Mouse (Mus musculus): ENCODE results near the gene Rfx1.

DNA sequence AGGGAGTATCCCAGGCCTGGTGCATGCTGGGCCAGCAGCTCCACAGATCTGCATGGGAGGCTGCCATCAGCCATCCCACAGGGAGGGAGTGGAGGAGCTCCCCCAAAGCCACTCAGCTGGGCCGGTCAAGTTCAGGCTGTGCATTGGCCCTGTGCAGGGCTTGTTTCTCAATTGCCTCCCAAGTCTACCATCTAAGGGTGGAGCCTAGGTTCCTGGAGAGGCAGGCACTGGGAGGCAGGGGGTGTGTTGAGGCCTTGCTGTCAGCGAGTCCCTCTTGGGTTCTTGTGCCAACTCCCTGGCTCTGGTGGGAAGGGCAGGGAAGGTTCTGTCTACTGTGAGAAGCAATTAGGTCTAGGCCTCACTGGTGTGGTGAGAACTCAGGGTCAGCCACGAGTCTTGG, 5.3 kb downstream of the Rfx1 start:
- TF ChIP-seq CTCF (IDR thresholded peaks at IDR 0.05; ENCODE audit: borderline replicate concordance, insufficient read depth, low read depth, low read length) (no peak), POLR2A (IDR thresholded peaks at IDR 0.05; ENCODE audit: borderline replicate concordance, insufficient read depth, low read length) (no peak)
